Mouse (Mus musculus) forebrain, postnatal 0 days (tissue): ENCODE measurements around the gene 1700008O03Rik. TPM values are rescaled to one million over a fixed set of nuclear protein-coding genes. Genes with fewer than 3 reads are reported as not detected.
A peak's percentile ranks its signal among the peaks of the same experiment; 100 is the strongest.

ENCODE experiments used
- ATAC-seq: fragments of 200-750 bp; cut with Nextera tagmentation; 2 replicates; pipeline ENCODE4 v1.8.0; 2017; ENCODE audit warnings: mild to moderate bottlenecking, moderate library complexity
- DNase-seq: peaks from one replicate; pipeline ENCODE4 v3.0.0-alpha.2; 2015
- H3K27ac ChIP-seq: fragments of 300-500 bp; sonication (generic); 2 replicates; pipeline ENCODE4 v1.5.1; 2014; ENCODE audit warnings: low read depth, mild to moderate bottlenecking, antibody characterized with exemption, low read length, moderate library complexity, mixed read lengths
- H3K27me3 ChIP-seq: fragments of 300-500 bp; sonication (generic); 2 replicates; pipeline ENCODE4 v1.6.1; 2014; ENCODE audit warnings: mild to moderate bottlenecking, low read length, mixed read lengths; ENCODE audit not compliant: insufficient read depth
- H3K36me3 ChIP-seq: fragments of 300-500 bp; sonication (generic); 2 replicates; pipeline ENCODE4 v1.6.1; 2014; ENCODE audit warnings: mild to moderate bottlenecking, moderate library complexity; ENCODE audit not compliant: insufficient read depth
- H3K4me1 ChIP-seq: fragments of 300-500 bp; sonication (generic); 2 replicates; pipeline ENCODE4 v1.6.1; 2014; ENCODE audit warnings: antibody characterized with exemption; ENCODE audit not compliant: insufficient read depth
- H3K4me2 ChIP-seq: fragments of 300-500 bp; sonication (generic); 2 replicates; pipeline ENCODE4 v1.6.1; 2014; ENCODE audit warnings: low read depth, mild to moderate bottlenecking, moderate library complexity
- H3K4me3 ChIP-seq: fragments of 300-500 bp; sonication (generic); 2 replicates; pipeline ENCODE4 v1.5.1; 2014; ENCODE audit warnings: low read depth, low read length, mixed read lengths
- H3K9ac ChIP-seq: fragments of 300-500 bp; sonication (generic); 2 replicates; pipeline ENCODE4 v1.6.1; 2014; ENCODE audit warnings: mild to moderate bottlenecking
- H3K9me3 ChIP-seq: fragments of 300-500 bp; sonication (generic); 2 replicates; pipeline ENCODE4 v1.6.1; 2016; ENCODE audit warnings: low read length
- CTCF ChIP-seq: sonication (generic); IDR thresholded peaks from 2 replicates; pipeline ENCODE4 v1.5.1; 2016; ENCODE audit warnings: antibody characterized with exemption, control low read depth, low read depth
- WGBS: fragments of 180-500 bp; shearing (Covaris S2); extraction: QIAGEN DNeasy Blood & Tissue Kit; methylation state at CpG from one replicate; pipeline ENCODE4 v1.1.7; 2014; 5-methylcytosine and 5-hydroxymethylcytosine counted together
- polyA plus RNA-seq: library from polyadenylated mRNA; unstranded; fragments of >200 nt; fragmentation: Nextera tagmentation; extraction: Ambion mirVana; gene quantifications from 2 replicates; pipeline ENCODE4 v1.2.1, GENCODE M21; 2015
- total RNA-seq: library from RNA; depleted of rRNA; stranded (reverse); fragments of >200 nt; gene quantifications from 2 replicates; pipeline ENCODE4 v1.2.3, GENCODE M21; 2014

1700008O03Rik gene
- total and polyA plus RNA-seq, 2 experiments from 2014 or later = 3.5 to 7.3 TPM

DNA sequence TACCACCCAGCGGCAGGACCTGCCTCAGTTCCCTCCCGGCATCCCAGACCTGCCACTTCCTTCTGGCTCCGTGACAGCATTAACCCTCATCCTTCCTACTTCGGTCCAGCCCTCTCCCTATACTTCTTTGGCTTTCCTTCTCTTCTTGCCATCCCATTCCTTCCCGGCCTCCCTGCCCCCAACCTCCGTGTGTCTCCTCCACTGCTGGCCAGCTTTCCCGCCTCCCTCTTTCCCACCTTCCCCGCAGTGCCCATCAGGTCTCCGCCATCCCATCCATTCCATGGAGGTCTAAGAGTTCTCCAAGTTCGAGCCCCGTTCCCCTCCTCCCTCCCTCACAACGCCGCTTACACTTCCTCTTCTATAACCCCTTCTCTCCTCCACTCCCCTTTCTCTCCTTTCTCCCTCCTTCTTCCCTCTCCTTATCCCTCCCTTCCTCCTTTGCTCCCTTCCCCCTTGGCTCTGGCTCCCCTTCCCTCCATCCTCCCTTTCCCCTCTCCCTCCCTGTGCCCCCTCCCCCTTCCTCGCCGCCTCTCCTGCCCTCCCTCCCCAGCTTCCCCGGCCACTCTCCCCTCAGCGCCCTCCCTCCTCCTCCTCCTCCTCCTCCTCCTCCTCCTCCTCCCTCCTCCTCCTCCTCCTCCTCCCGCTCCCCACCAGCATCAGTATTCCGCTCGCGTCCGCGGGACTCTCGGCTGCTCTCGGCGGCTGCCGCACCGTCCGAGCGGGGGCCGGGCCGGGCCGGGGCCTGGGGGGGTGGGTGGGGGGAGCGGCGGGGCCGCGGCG lies 42.7 kb upstream of the 1700008O03Rik start:
- no peaks in the 10 kb centered on the region for H3K9me3 ChIP-seq
- H3K36me3 ChIP-seq = no peaks in the 10 kb centered on the region
- no peak for TF ChIP-seq CTCF
- under 1% methylated on average over 15 of the region's 38 CpGs for WGBS
- no peaks in the 10 kb centered on the region for H3K27me3 ChIP-seq
- peak; percentile 32 for ATAC-seq
- H3K9ac ChIP-seq = peak overlapping the region; percentile 97
- DNase-seq = peak; percentile 71
- peak overlapping the region; percentile 75 for H3K4me3 ChIP-seq
- peak overlapping the region; percentile 91 for H3K4me2 ChIP-seq
- H3K4me1 ChIP-seq = peaks cover 17% of the 10 kb centered on the region; the same call in 1 of the 2 replicates
- H3K27ac ChIP-seq = peak overlapping the region; percentile 97

DNA sequence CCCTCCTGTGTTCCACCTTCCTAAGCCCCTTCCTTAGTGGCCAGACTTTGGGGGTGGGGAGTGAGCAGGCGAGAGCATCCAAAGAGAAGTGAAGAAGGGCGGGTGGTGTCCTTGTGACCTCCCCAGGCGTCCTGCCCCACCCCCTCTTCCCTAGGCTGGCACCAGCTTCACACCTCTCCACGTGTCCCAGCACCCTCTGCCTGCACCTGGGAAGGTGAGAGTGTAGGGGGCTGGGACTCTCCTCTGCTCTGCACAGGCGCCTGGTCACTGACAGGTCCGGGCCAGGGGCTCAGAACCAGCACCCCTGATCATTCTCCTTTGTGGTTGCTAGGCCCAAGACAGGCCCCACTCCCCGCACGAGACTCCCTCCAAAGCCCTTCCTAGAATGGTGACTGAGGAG lies 42.0 kb upstream of the 1700008O03Rik start:
- no peaks in the 10 kb centered on the region for H3K9me3 ChIP-seq
- H3K4me1 ChIP-seq = peaks cover 15% of the 10 kb centered on the region; the same call in 1 of the 2 replicates
- H3K9ac ChIP-seq = peak overlapping the region; percentile 50
- ATAC-seq (no peak; the same call in 1 of the 2 replicates), DNase-seq (no peak)
- H3K4me2 ChIP-seq = peak overlapping the region; percentile 91
- no peaks in the 10 kb centered on the region for H3K36me3 ChIP-seq
- H3K4me3 ChIP-seq = peak overlapping the region; percentile 75
- no peaks in the 10 kb centered on the region for H3K27me3 ChIP-seq
- H3K27ac ChIP-seq = peak overlapping the region; percentile 97
- TF ChIP-seq CTCF = no peak
- WGBS = 8% methylated on average over 8 of the region's 8 CpGs

DNA sequence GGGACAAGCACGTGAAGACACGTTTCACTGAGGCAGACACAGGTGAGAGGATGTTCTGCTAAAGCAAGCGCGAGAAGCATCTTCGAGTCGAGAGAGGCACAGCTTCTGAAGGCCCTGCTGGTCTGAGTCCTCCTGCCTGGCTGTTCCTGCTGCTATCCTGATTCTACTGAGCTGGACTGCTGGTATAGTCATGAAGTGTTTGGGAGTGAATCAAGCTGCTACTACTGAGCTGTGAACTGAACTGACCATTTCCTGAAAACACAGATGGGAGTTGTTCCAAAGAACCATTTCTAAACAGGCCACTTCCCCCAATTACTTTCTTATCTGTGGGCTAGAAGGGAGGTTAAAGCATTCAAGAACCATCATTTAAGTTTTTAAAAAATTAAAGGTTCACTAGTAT lies 27.7 kb upstream of the 1700008O03Rik start:
- no peak for TF ChIP-seq CTCF
- no peak for DNase-seq

DNA sequence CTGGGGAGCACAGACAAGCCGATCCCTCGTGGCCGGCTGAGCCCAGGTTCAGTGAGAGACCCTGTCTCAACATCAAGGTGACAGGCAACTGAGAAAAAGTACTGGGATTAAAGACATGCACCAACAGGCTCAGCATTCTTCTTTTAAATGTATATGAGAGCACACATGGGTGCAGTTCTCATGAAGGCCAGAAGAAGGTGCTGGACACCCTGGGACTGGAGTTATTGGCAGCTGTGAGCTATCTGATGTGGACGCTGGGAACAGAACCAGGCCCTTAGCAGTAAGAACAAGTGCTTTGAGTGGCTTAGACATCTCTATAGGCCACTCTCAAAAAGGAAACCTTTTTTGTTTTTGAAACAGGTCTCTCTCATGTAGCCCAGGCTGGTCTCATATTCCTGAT lies 25.5 kb upstream of the 1700008O03Rik start:
- ATAC-seq = no peak
- Histone ChIP-seq H3K9me3 (no peaks in the 10 kb centered on the region), H3K27ac (no peak overlapping the region), H3K4me3 (no peak overlapping the region), H3K4me1 (no peaks in the 10 kb centered on the region), H3K27me3 (no peaks in the 10 kb centered on the region), H3K9ac (no peak overlapping the region), H3K36me3 (no peaks in the 10 kb centered on the region), H3K4me2 (no peak overlapping the region)
- no peak for TF ChIP-seq CTCF
- 80% methylated on average over 4 of the region's 4 CpGs for WGBS
- no peak for DNase-seq

More for the DNA sequence above, 27.7 kb upstream of the 1700008O03Rik start:
- 84% methylated on average over 6 of the region's 6 CpGs for whole genome bisulfite sequencing
- Histone ChIP-seq H3K4me2 (no peak overlapping the region), H3K27ac (no peak overlapping the region), H3K4me3 (no peak overlapping the region), H3K9ac (no peak overlapping the region), H3K4me1 (no peaks in the 10 kb centered on the region), H3K27me3 (no peaks in the 10 kb centered on the region), H3K9me3 (no peaks in the 10 kb centered on the region), H3K36me3 (no peaks in the 10 kb centered on the region)
- ATAC-seq = no peak

DNA sequence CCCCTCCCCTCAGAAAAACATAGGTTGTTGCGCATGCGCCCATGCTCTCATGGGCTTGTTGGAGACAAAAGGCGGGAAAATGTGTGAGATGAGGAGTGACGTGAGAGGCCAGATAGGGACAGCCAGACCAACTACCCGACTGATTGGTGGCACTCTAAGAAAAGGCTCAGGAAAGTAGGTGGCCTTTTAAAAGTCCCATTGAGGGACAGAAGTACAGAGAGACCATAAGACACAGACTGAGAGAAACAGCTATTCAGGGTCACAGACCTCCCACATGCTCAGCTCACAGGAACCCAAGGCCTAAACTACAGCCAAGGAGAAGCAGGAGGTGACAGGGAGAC lies 20.4 kb upstream of the 1700008O03Rik start:
- TF ChIP-seq CTCF = no peak
- H3K4me1 ChIP-seq = no peaks in the 10 kb centered on the region
- no peaks in the 10 kb centered on the region for H3K27me3 ChIP-seq
- H3K4me2 ChIP-seq = no peak overlapping the region
- H3K4me3 ChIP-seq = no peak overlapping the region
- whole genome bisulfite sequencing = 1% methylated on average over 5 of the region's 5 CpGs
- DNase-seq = no peak
- H3K9me3 ChIP-seq = no peaks in the 10 kb centered on the region
- no peaks in the 10 kb centered on the region for H3K36me3 ChIP-seq
- ATAC-seq = no peak
- no peak overlapping the region for H3K9ac ChIP-seq
- no peak overlapping the region for H3K27ac ChIP-seq

DNA sequence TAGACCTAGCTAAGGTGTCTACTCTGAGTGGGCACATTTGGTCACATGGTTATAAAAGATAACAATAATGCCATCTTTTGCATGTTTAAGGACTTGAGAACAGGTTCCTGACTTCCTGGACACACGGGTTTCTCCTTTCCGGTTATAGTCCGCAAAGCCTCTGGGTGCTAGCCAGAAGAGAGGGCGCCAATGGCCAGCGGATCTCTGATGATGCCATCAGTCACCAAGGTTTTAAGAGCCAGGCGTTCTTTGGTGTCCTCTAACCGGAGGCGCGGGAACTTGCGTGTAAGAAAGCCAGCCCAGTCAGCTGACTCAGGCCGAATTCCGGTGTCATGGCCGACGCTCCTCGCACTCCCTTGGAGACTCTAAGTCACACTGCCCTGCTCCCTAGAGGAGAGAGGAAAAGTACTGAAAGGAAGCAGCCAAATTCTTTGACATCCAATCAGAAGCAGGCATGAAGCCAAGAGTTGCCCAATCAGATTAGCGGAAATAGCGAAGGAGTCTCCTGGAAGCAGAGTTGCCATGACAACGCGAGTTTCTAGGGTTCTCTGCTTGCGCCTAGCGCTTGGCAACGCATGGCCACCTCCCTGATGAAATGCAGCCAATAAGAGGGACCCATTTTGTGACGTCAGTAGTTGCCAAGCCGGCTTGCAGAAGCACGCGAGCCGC lies 19.9 kb upstream of the 1700008O03Rik start:
- H3K4me2 ChIP-seq = peak overlapping the region; percentile 62
- H3K9me3 ChIP-seq = no peaks in the 10 kb centered on the region
- DNase-seq = peak; percentile 100
- H3K27me3 ChIP-seq = no peaks in the 10 kb centered on the region
- TF ChIP-seq CTCF = peak; percentile 63
- H3K4me1 ChIP-seq = no peaks in the 10 kb centered on the region
- ATAC-seq = peak; percentile 97
- H3K36me3 ChIP-seq = no peaks in the 10 kb centered on the region
- H3K27ac ChIP-seq = peak overlapping the region; percentile 80
- peak overlapping the region; percentile 39 for H3K4me3 ChIP-seq
- peak overlapping the region; percentile 45 for H3K9ac ChIP-seq
- 2% methylated on average over 27 of the region's 27 CpGs for WGBS

DNA sequence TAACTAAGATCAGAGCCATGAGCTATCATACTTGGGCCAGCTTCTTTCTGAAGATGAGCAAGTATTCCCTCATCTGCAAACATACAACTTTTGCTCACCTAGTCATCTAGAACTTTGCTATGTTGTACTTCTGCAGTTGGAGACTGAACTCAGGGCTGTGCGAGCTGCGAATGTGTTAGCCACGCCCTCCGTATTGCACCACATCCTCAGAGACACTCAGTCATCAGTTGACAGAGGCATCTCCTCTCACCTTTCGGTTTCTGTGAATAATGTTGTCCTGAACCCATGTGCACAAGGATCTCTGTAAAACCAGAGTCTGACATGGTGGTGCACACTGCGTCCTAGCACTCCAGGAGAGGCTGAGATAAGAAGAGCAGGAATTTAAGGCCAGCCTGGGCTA lies 16.1 kb upstream of the 1700008O03Rik start:
- Histone ChIP-seq H3K4me2 (no peak overlapping the region), H3K27ac (no peak overlapping the region), H3K9me3 (no peaks in the 10 kb centered on the region), H3K36me3 (no peaks in the 10 kb centered on the region), H3K9ac (no peak overlapping the region), H3K27me3 (no peaks in the 10 kb centered on the region), H3K4me1 (no peaks in the 10 kb centered on the region), H3K4me3 (no peak overlapping the region)
- no peak for ATAC-seq
- no peak for DNase-seq
- TF ChIP-seq CTCF = no peak
- WGBS = 88% methylated on average over 6 of the region's 6 CpGs
